Mouse (Mus musculus): ENCODE results near the gene Lypd1. TPM values are rescaled to one million over a fixed set of nuclear protein-coding genes. Genes with fewer than 3 reads are reported as not detected.

Gene Lypd1
- total RNA-seq, 2 experiments from 2014 or later = 99.3 to 100 TPM

Other genes starting within 250 kb of the Lypd1 start
- gene Gpr39, start 236.1 kb downstream of the Lypd1 start, total RNA-seq (2021) = under 1 TPM; 0.17 to 0.25 TPM

All from layer of hippocampus, postnatal 36 days (tissue).